Comparison of ENCODE assay signal across 9 mouse cellular contexts in genomic region chr4:126754231-126754611, GRCm38 (mm10). TPM values are rescaled to one million over a fixed set of nuclear protein-coding genes. Genes with fewer than 3 reads are reported as not detected.
DNase-seq lines count a peak whose midpoint lies in the region; ATAC-seq and TF ChIP-seq lines count a peak whose summit lies in the region.
"Had no signal": no experiment of that assay in that cellular context is flagged by ENCODE, and none has a peak within 500 bp of the region (broad histone marks: within the 10 kb centered on the region; RNA-seq: fewer than 3 reads in every experiment).

No protein-coding gene starts in this region.

- DNase-seq in heart, postnatal 0 days (ENCODE audit: low spot score): no peak
- DNase-seq in heart, postnatal 10 days: no peak
- no peak for DNase-seq in G1E (ENCODE audit: low spot score)
- no peak for DNase-seq in urinary bladder, postnatal 14 days (ENCODE audit: low spot score)
- no peak for DNase-seq in retina, embryonic 14.5 days (ENCODE audit: low spot score)
- no peak for DNase-seq in adipocyte (ENCODE audit: low spot score)

- TF ChIP-seq EP300 in heart, postnatal 0 days (IDR thresholded peaks at IDR 0.05; ENCODE audit: low read depth): no peak

- peaks cover 12% of the 10 kb centered on the region; the same call in 1 of the 2 replicates for H3K36me3 ChIP-seq in heart, postnatal 0 days (replicated peaks; ENCODE audit: control insufficient read depth, insufficient read depth, low read length)
- peaks cover 55% of the 10 kb centered on the region for H3K36me3 ChIP-seq in G1E (replicated peaks)
- no peaks in the 10 kb centered on the region for H3K36me3 ChIP-seq in forebrain, embryonic 16.5 days (ENCODE audit: control insufficient read depth, insufficient read depth)
- H3K36me3 ChIP-seq in macrophage (ENCODE audit: inconsistent target): peaks cover under 1% of the 10 kb centered on the region; the same call in 1 of the 2 replicates

- peak overlapping the region; percentile 87 for H3K27ac ChIP-seq in heart, postnatal 0 days (ENCODE audit: low read depth)
- peak overlapping the region; percentile 95; the same call in 1 of the 2 replicates for H3K27ac ChIP-seq in forebrain, embryonic 16.5 days (ENCODE audit: low read length)
- H3K27ac ChIP-seq in macrophage: peak overlapping the region; percentile 62

- 2% methylated on average over 12 of the region's 12 CpGs for WGBS in heart, postnatal 0 days
- 1% methylated on average over 12 of the region's 12 CpGs for WGBS in forebrain, embryonic 16.5 days
- under 1% methylated on average over 12 of the region's 12 CpGs for WGBS in macrophage (ENCODE audit: missing documents)

- no peak for TF ChIP-seq CTCF in heart, postnatal 0 days (IDR thresholded peaks at IDR 0.05; ENCODE audit: low read depth)
- TF ChIP-seq CTCF in G1E (IDR thresholded peaks at IDR 0.05; ENCODE audit: low read depth, low read length): no peak

- peaks cover 23% of the 10 kb centered on the region; the same call in 1 of the 2 replicates for H3K79me2 ChIP-seq in macrophage (ENCODE audit: inconsistent target)

- H3K4me2 ChIP-seq in heart, postnatal 0 days (ENCODE audit: low read depth, low read length): peak overlapping the region; percentile 90
- peak overlapping the region; percentile 76 for H3K4me2 ChIP-seq in forebrain, embryonic 16.5 days (ENCODE audit: low read length)

- peak overlapping the region; percentile 95 for H3K4me3 ChIP-seq in heart, postnatal 0 days (ENCODE audit: low read depth, low read length)
- H3K4me3 ChIP-seq in G1E (ENCODE audit: low read depth, low read length) (peak overlapping the region; percentile 93), macrophage (ENCODE audit: inconsistent target) (peak overlapping the region; percentile 90)
- peak overlapping the region; percentile 80 for H3K4me3 ChIP-seq in forebrain, embryonic 16.5 days (replicated peaks; ENCODE audit: low read length)

- H3K27me3 ChIP-seq in heart, postnatal 0 days (ENCODE audit: control insufficient read depth, insufficient read depth, low read length): no peaks in the 10 kb centered on the region
- H3K27me3 ChIP-seq in G1E (ENCODE audit: insufficient read depth, low read length): no peaks in the 10 kb centered on the region
- no peaks in the 10 kb centered on the region for H3K27me3 ChIP-seq in forebrain, embryonic 16.5 days (replicated peaks; ENCODE audit: control insufficient read depth, insufficient read depth, low read length)

- peaks cover 24% of the 10 kb centered on the region for H3K4me1 ChIP-seq in heart, postnatal 0 days (ENCODE audit: control insufficient read depth, insufficient read depth)
- H3K4me1 ChIP-seq in G1E (ENCODE audit: insufficient read depth, low read depth, low read length): peaks cover 53% of the 10 kb centered on the region
- H3K4me1 ChIP-seq in forebrain, embryonic 16.5 days (replicated peaks; ENCODE audit: control insufficient read depth, insufficient read depth, low read length): peaks cover 50% of the 10 kb centered on the region

- peak overlapping the region; percentile 67 for H3K9ac ChIP-seq in heart, postnatal 0 days (replicated peaks; ENCODE audit: low read depth, low read length)
- peak overlapping the region; percentile 90 for H3K9ac ChIP-seq in forebrain, embryonic 16.5 days (replicated peaks; ENCODE audit: low read depth, low read length)

- ATAC-seq in heart, postnatal 0 days (ENCODE audit: insufficient read depth, low read depth): no peak
- ATAC-seq in G1E (ENCODE audit: extremely low read depth, insufficient number of reproducible peaks, low FRiP score, poor library complexity, severe bottlenecking): no peak
- ATAC-seq in forebrain, embryonic 16.5 days: no peak

- no peaks in the 10 kb centered on the region for H3K9me3 ChIP-seq in heart, postnatal 0 days (replicated peaks; ENCODE audit: control insufficient read depth, low read length)
- no peaks in the 10 kb centered on the region for H3K9me3 ChIP-seq in G1E (replicated peaks)
- no peaks in the 10 kb centered on the region for H3K9me3 ChIP-seq in forebrain, embryonic 16.5 days (ENCODE audit: control insufficient read depth, low read length)

- intact Hi-C loops in heart, postnatal 10 days (cut with DNase I): no loop called here

RNA-seq across cellular contexts. Expression of gene AU040320, which starts 0.9 kb away (rescaled TPM):
- total RNA-seq in heart, postnatal 0 days (2014; rRNA removed; ENCODE audit: low replicate concordance): 50.6 and 69.0 TPM in 2 replicates
- polyA plus RNA-seq in heart, postnatal 0 days (2015; fragmentation: Nextera tagmentation; extraction: Ambion mirVana): 15.7 and 16.6 TPM in 2 replicates
- total RNA-seq in heart, postnatal 10 days (2021): 10 to 100 TPM; 26.2 to 31.6 TPM
- total RNA-seq in G1E (2014; fragmentation: Nextera tagmentation) (41.5 and 45.5 TPM in 2 replicates), G1E (2017) (15.1 and 15.5 TPM in 2 replicates)
- polyA plus RNA-seq in G1E (2012) (10.6 and 21.8 TPM in 2 replicates), macrophage (2018) (25.7 to 27.5 TPM (median 26.7 TPM) in 3 replicates)
- polyA plus RNA-seq in forebrain, embryonic 16.5 days (2015; fragmentation: Nextera tagmentation; extraction: Ambion mirVana): 32.8 and 35.0 TPM in 2 replicates
- total RNA-seq in macrophage (2018; cell fraction: chromatin; rRNA removed): 100 to 1,000 TPM in 1 of 26 experiments, 10 to 100 TPM in 25; 28.8 to 116 (median 69.5) TPM
- total RNA-seq in macrophage (2018; cell fraction: cytosol; rRNA removed): 10 to 100 TPM; 24.2 to 48.1 (median 34.3) TPM
- 10 to 100 TPM; 33.4 to 79.3 (median 66.5) TPM for total RNA-seq in macrophage (2018; cell fraction: nucleus; rRNA removed)

RNA-seq across cellular contexts. Expression of gene Ncdn, which starts 1.0 kb away (rescaled TPM):
- 29.0 and 36.2 TPM in 2 replicates for total RNA-seq in heart, postnatal 0 days (2014; rRNA removed; ENCODE audit: low replicate concordance)
- 11.0 TPM in 2 replicates for polyA plus RNA-seq in heart, postnatal 0 days (2015; fragmentation: Nextera tagmentation; extraction: Ambion mirVana)
- 10 to 100 TPM; 15.3 to 17.2 TPM for total RNA-seq in heart, postnatal 10 days (2021)
- 16.9 and 18.4 TPM in 2 replicates for total RNA-seq in G1E (2014; fragmentation: Nextera tagmentation)
- 10.3 and 11.4 TPM in 2 replicates for total RNA-seq in G1E (2017)
- 86.9 and 89.1 TPM in 2 replicates for polyA plus RNA-seq in G1E (2012)
- 120 and 129 TPM in 2 replicates for polyA plus RNA-seq in forebrain, embryonic 16.5 days (2015; fragmentation: Nextera tagmentation; extraction: Ambion mirVana)
- 10 to 100 TPM in 8 of 26 experiments, 1 to 10 TPM in 18; 4.2 to 12.2 (median 6.8) TPM for total RNA-seq in macrophage (2018; cell fraction: chromatin; rRNA removed)
- 10 to 100 TPM; 10.8 to 20.8 (median 16.5) TPM for total RNA-seq in macrophage (2018; cell fraction: cytosol; rRNA removed)
- 10 to 100 TPM in 21 of 26 experiments, 1 to 10 TPM in 5; 6.0 to 21.7 (median 13.1) TPM for total RNA-seq in macrophage (2018; cell fraction: nucleus; rRNA removed)
- 9.4 to 21.9 TPM (median 12.3 TPM) in 3 replicates for polyA plus RNA-seq in macrophage (2018)

RNA-seq across cellular contexts. Expression of gene Tfap2e, which starts 18.2 kb away (rescaled TPM):
- total RNA-seq in heart, postnatal 0 days (2014; rRNA removed; ENCODE audit: low replicate concordance): not detected in 2 replicates
- not detected in 2 replicates for polyA plus RNA-seq in heart, postnatal 0 days (2015; fragmentation: Nextera tagmentation; extraction: Ambion mirVana)
- not detected for total RNA-seq in heart, postnatal 10 days (2021)
- total RNA-seq in G1E (2014; fragmentation: Nextera tagmentation) (not detected in 2 replicates), G1E (2017) (0.05 TPM in 1 of 2 replicates, not detected in the other)
- polyA plus RNA-seq in G1E (2012) (not detected in 2 replicates), macrophage (2018) (not detected in 3 replicates)
- polyA plus RNA-seq in forebrain, embryonic 16.5 days (2015; fragmentation: Nextera tagmentation; extraction: Ambion mirVana): 0.34 and 0.75 TPM in 2 replicates
- total RNA-seq in macrophage (2018; cell fraction: chromatin; rRNA removed): not detected
- not detected for total RNA-seq in macrophage (2018; cell fraction: cytosol; rRNA removed)
- total RNA-seq in macrophage (2018; cell fraction: nucleus; rRNA removed): not detected
- polyA plus RNA-seq: large intestine, adult 2 months had no signal
